Mouse (Mus musculus): ENCODE measurements around the gene Btc.

DNA sequence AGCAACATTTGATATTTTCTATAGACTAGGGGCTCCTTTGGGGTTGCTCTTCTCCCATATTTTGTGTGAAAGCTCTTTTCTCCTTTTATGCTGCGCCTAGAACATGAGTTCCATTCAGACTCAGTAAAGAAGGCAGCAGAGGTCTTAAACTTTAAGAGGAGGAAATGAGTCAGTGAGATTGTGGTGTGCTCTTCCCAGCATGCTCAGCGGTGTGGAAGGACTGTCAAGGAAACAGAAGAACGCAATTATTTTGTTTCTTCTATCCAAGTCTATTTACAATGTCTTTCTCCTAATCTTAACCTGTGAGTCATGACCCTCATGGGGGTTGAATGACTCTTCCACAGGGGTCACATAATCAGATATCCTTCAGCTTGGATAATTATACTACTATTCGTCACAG lies 82.4 kb downstream of the Btc start:
- TF ChIP-seq POLR2A (IDR thresholded peaks at IDR 0.05; ENCODE audit: low read depth, low read length) = no peak
- no peak for TF ChIP-seq CTCF (IDR thresholded peaks at IDR 0.05; ENCODE audit: extremely low read depth, insufficient read length, insufficient replicate concordance, low read depth, low read length)

Data from small intestine, adult 2 months (tissue).